Mouse (Mus musculus): Measurements from ENCODE around the gene Zfp942.
A peak's percentile ranks its signal among the peaks of the same experiment; 100 is the strongest.
"Not testable (repeated sequence)": the region's sequence is repeated elsewhere in the genome, so short reads cannot be mapped to it uniquely, and the experiment has no call there.

Gene Zfp942

DNA sequence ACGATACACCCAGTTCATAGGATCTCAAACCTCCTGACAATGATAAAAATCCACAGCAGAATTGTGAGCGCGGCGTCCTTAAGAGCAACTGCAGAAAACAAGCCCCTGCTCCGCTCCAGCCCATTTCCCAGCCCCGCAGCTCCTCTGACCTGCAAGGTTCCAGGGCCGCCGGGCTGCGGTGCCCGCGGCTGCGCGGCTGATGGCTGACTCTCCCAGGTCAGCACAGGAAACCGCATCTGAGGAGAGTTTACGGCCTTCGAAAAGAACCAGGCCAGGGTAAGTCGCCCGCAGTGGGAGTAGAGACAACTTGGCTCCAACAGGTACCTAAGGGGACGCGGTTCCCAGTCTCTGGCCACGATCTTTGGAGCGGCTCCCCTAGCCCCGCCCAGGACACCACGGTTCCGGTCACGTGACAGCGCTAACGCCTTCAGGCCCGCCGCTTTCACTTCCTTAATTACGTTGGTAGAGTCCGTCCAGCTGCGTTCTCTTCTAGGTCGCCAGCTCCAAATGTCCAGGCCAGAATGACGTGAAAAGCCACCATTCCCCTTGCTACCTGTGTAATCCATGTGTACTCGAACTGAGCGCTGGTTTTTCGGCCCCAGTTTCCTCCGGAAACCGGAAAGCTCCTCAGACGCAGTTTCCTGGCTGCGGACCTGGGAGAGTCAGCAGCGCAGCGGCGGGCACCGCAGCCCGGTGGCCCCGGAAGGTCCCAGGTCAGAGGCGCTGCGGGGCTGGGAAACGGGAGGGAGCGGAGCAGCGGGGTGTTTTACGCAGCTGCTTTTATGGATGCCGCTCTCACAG, at the start of gene Zfp942, which contains the start of gene Zfp943:
Zfp942 (minus strand) TSS at position 358 of the 801 bp plus-strand sequence.
Zfp943 (plus strand) TSS at position 446 of the 801 bp plus-strand sequence.
- peak; percentile 69 for DNase-seq (ENCODE audit: low read depth, low spot score)
- not testable (repeated sequence) for H3K36me3 ChIP-seq (ENCODE audit: control insufficient read depth, insufficient read depth, low read length, poor library complexity, severe bottlenecking); H3K27me3 ChIP-seq (ENCODE audit: control insufficient read depth, insufficient read depth, low read length, poor library complexity, severe bottlenecking)

DNA sequence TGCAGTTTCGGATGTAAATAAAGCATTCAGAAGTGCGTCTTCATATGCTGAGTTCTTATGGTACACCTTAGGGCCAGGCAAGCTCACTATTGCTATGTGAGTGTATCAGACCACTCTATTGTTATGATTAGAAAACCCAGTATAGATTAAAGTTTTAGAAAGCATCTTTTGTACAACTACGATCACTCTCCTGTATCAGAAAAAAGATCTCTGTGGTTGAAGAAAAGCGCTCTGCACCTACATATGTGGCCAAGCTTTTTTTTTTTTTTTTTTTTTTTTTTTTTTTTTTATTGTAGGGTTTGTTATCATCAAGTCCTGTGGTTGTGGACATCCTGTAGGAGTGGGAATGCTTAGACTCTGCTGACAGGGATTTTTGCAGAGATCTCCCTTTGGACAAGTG, 1.0 kb upstream of the Zfp942 start:
- H3K36me3 ChIP-seq (ENCODE audit: control insufficient read depth, insufficient read depth, low read length, poor library complexity, severe bottlenecking): no peaks in the 10 kb centered on the region
- DNase-seq (ENCODE audit: low read depth, low spot score): peak; percentile 13
- no peaks in the 10 kb centered on the region for H3K27me3 ChIP-seq (ENCODE audit: control insufficient read depth, insufficient read depth, low read length, poor library complexity, severe bottlenecking)

DNA sequence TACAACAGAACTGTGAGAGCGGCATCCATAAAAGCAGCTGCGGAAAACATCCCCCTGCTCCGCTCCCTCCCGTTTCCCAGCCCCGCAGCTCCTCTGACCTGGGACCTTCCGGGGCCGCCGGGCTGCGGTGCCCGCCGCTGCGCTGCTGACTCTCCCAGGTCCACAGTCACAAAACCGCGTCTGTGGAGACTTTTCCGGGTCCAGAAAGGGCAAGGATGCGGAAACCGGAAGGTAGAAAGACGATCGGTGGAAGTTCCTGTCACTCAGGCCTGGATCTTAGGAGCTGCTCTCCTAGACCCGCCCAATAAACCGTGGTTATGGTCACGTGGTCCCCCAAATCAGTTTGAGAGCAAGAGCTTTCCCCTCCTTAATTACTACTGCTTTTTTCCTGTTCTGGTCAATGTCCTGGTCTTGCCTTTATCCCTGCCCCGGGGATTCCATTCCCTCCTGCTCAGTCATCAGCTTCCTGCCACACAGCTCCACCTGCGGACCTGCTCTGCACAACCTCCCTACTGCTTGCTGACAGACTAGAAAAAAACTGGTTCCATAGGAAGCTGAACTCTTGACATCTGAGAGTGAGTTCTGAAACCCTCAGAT, 52.7 kb downstream of the Zfp942 start, which contains the start of gene Zfp995:
Zfp995 (minus strand) TSS at position 471 of the 597 bp plus-strand sequence.
- not testable (repeated sequence) for H3K27me3 ChIP-seq (ENCODE audit: control insufficient read depth, insufficient read depth, low read length, poor library complexity, severe bottlenecking); H3K36me3 ChIP-seq (ENCODE audit: control insufficient read depth, insufficient read depth, low read length, poor library complexity, severe bottlenecking)
- DNase-seq (ENCODE audit: low read depth, low spot score): peak; percentile 44

- H3K27me3 ChIP-seq (ENCODE audit: control insufficient read depth, insufficient read depth, low read length, poor library complexity, severe bottlenecking): no peaks in the 10 kb centered on the region
- H3K36me3 ChIP-seq (ENCODE audit: control insufficient read depth, insufficient read depth, low read length, poor library complexity, severe bottlenecking): no peaks in the 10 kb centered on the region
- no peak for DNase-seq (ENCODE audit: low read depth, low spot score)
Measured at GRCm38 (mm10) chr17:21909039-21909438, 53.2 kb downstream of the Zfp942 start.

Measured in splenic B cell, adult 2 months (primary cell).